Mouse (Mus musculus) kidney, postnatal 14 days (tissue): ENCODE results near the gene Olfr1030.
"Not testable (repeated sequence)": the region's sequence is repeated elsewhere in the genome, so short reads cannot be mapped to it uniquely, and the experiment has no call there.

Experiments used
- DNase-seq: peaks from one replicate; pipeline ENCODE4 v3.0.0; 2022; ENCODE audit warnings: mixed read lengths

The Olfr1030 gene

DNA sequence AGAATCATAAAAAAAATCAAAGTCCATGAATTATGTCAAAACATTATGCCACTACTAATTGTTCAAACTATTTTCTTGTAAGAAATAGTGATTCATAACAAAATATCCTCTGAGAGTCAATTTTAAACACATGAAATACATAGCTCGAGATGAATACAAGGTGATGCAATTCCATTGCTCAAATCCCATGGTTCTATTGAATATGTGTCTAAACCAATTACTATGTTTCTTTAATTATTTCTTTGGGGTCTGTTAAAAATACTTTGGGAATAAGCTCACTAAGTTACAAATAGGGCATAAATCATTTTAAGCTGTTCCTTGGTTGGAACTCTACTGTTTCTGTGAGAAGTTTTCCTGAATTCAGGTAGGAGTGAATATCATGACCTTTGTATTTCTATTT is at the start of gene Olfr1030:
TSS of gene Olfr1030 (plus strand) at position 301 of the 400 bp plus-strand sequence.
- no peak for DNase-seq

- no peak for DNase-seq
Measured at GRCm38 (mm10) chr2:85950137-85950536, 28.9 kb upstream of the Olfr1030 start, which contains the start of gene Olfr1028. Gene Olfr1028, plus strand, starts transcription at chr2:85950437.

- DNase-seq: no peak
Measured at GRCm38 (mm10) chr2:85973595-85973994, 5.5 kb upstream of the Olfr1030 start, which contains the start of gene Olfr1029. Gene Olfr1029, plus strand, starts transcription at chr2:85973895.

DNA sequence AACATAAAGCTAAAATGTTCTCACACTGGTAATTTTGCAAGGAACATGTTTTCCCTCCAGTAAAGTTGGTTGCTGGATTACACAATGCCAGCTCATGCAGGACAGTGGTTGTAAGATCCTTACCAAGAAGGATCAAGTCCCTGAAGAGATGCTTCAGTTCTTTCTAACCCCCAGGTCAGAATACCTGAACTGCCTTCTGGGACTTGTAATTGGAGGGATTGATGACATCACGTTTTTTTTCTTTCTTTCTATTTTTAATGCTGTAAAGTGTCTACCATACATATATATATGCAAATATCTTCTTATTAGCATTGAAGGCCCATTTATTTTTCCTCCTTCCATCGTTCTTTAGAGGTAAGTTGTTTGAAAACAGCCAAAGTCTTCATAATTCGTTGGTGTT is 10.9 kb downstream of the Olfr1030 start, which contains the start of gene Olfr1031:
TSS of gene Olfr1031 (plus strand) at position 301 of the 400 bp plus-strand sequence.
- no peak for DNase-seq

- DNase-seq: no peak
Measured at GRCm38 (mm10) chr2:86005240-86005639, 26.2 kb downstream of the Olfr1030 start, which contains the start of gene Olfr1032. Gene Olfr1032, plus strand, starts transcription at chr2:86005540.

DNA sequence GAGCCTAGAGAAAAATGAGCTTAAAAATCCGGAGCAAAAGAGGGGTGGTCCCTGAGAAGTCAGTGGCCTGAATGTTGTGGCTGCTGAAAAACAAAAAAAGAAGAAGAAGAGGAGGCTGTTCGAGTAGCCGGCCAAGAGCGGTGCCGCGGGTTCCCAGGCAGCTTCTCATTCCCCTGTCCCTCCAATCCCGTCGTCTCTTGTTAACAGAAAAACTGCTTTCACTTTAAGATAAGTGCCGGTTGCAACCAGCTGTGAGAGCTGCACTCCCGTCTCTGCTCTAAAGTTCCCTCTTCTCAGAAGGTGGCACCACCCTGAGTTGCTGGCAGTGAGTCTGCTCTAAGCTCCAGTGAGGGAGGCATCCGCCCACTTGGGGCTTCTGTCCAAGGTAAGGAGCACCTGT is 41.3 kb downstream of the Olfr1030 start, which contains the start of gene Olfr1033:
TSS of gene Olfr1033 (plus strand) at position 228 of the 400 bp plus-strand sequence.
- peak; percentile 14 for DNase-seq

GRCm38 (mm10) chr2:86021518-86021917 is 42.4 kb downstream of the Olfr1030 start:
- DNase-seq: not testable (repeated sequence)
